Mouse (Mus musculus): ENCODE measurements around the gene Apol9a.
"Not testable (repeated sequence)": the region's sequence is repeated elsewhere in the genome, so short reads cannot be mapped to it uniquely, and the experiment has no call there.

- TF ChIP-seq EP300 (IDR thresholded peaks at IDR 0.05; ENCODE audit: low read depth) = not testable (repeated sequence)
- peak; percentile 37 for TF ChIP-seq CTCF (IDR thresholded peaks at IDR 0.05; ENCODE audit: low read depth)
Observed at GRCm38 (mm10) chr15:77449927-77450326, 39.0 kb upstream of the Apol9a start.

Measured in liver, postnatal 0 days (tissue).